Mouse (Mus musculus): Measurements from ENCODE around the gene Zbtb7a.
A peak's percentile ranks its signal among the peaks of the same experiment; 100 is the strongest.
"Not testable (repeated sequence)": the region's sequence is repeated elsewhere in the genome, so short reads cannot be mapped to it uniquely, and the experiment has no call there.

Zbtb7a gene

GRCm38 (mm10) chr10:81168521-81169244 lies 33.7 kb downstream of the Zbtb7a start:
- DNase-seq (ENCODE audit: low read depth), result peak; percentile 94

- DNase-seq (ENCODE audit: low read depth), result not testable (repeated sequence)
Observed at GRCm38 (mm10) chr10:81169411-81169900, 34.4 kb downstream of the Zbtb7a start.

GRCm38 (mm10) chr10:81173132-81173531 lies 38.1 kb downstream of the Zbtb7a start:
- DNase-seq (ENCODE audit: low read depth), result peak; percentile 73

GRCm38 (mm10) chr10:81174617-81175344 lies 39.8 kb downstream of the Zbtb7a start:
- DNase-seq (ENCODE audit: low read depth), result peak; percentile 88

GRCm38 (mm10) chr10:81175345-81175701 lies 40.3 kb downstream of the Zbtb7a start:
- not testable (repeated sequence) for DNase-seq (ENCODE audit: low read depth)

- DNase-seq (ENCODE audit: low read depth), result no peak
Observed at GRCm38 (mm10) chr10:81175936-81176465, 41.0 kb downstream of the Zbtb7a start.

- peak; percentile 96 for DNase-seq (ENCODE audit: low read depth)
Observed at GRCm38 (mm10) chr10:81176466-81177271, 41.6 kb downstream of the Zbtb7a start, which contains the start of gene Eef2. Gene Eef2 (plus strand): TSS chr10:81176631.

- DNase-seq (ENCODE audit: low read depth), result no peak
Observed at GRCm38 (mm10) chr10:81177491-81177925, 42.5 kb downstream of the Zbtb7a start.

- no peak for DNase-seq (ENCODE audit: low read depth)
Observed at GRCm38 (mm10) chr10:81177958-81178712, 43.1 kb downstream of the Zbtb7a start.

GRCm38 (mm10) chr10:81178927-81179326 lies 43.9 kb downstream of the Zbtb7a start:
- no peak for DNase-seq (ENCODE audit: low read depth)

GRCm38 (mm10) chr10:81179451-81180342 lies 44.7 kb downstream of the Zbtb7a start:
- DNase-seq (ENCODE audit: low read depth), result no peak

- DNase-seq (ENCODE audit: low read depth), result no peak
Observed at GRCm38 (mm10) chr10:81180946-81181345, 45.9 kb downstream of the Zbtb7a start.

GRCm38 (mm10) chr10:81181860-81182259 lies 46.8 kb downstream of the Zbtb7a start:
- DNase-seq (ENCODE audit: low read depth), result not testable (repeated sequence)

- peak; percentile 100 for DNase-seq (ENCODE audit: low read depth)
Observed at GRCm38 (mm10) chr10:81182336-81183333, 47.6 kb downstream of the Zbtb7a start, which contains the start of gene Dapk3. Gene Dapk3 (plus strand): TSS chr10:81183005.

- DNase-seq (ENCODE audit: low read depth), result no peak
Observed at GRCm38 (mm10) chr10:81183805-81184204, 48.8 kb downstream of the Zbtb7a start, which contains the start of gene 4930442H23Rik. Gene 4930442H23Rik (minus strand): TSS chr10:81183849.

GRCm38 (mm10) chr10:81184765-81185164 lies 49.7 kb downstream of the Zbtb7a start:
- DNase-seq (ENCODE audit: low read depth), result no peak

- no peak for DNase-seq (ENCODE audit: low read depth)
Observed at GRCm38 (mm10) chr10:81187161-81187560, 52.1 kb downstream of the Zbtb7a start.

GRCm38 (mm10) chr10:81189821-81190220 lies 54.8 kb downstream of the Zbtb7a start:
- no peak for DNase-seq (ENCODE audit: low read depth)
